Mouse (Mus musculus): ENCODE data around the gene Ndufaf8. TPM values are rescaled to one million over a fixed set of nuclear protein-coding genes. Genes with fewer than 3 reads are reported as not detected.

Gene Ndufaf8
- polyA plus RNA-seq, 1 experiment = 56.7 TPM

DNA sequence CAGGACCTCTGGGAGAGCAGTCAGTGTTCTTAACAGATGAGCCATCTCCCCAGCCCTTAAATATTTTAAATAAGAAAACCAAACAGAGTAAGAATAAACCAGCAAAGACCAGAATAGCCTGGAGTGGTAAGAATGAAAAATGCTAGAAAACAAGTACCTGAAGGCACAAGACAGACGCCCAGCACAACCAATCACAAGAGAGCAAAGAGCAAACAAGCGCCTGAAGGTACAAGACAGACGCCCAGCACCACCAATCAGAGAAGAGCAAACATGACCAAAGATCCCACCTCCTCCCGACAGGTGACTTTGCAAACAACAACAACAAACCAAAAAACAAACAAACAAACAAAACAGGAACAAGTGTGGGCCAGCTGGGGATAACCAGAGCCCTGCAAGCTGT, 44.9 kb upstream of the Ndufaf8 start:
- Histone ChIP-seq H3ac (ENCODE audit: control insufficient read depth, insufficient read length) (no peak overlapping the region), H3K4me2 (ENCODE audit: low read depth) (no peak overlapping the region), H3K27me3 (ENCODE audit: control insufficient read depth, insufficient read depth, insufficient read length) (peaks cover 35% of the 10 kb centered on the region), H3K36me3 (ENCODE audit: control insufficient read depth, insufficient read depth) (no peaks in the 10 kb centered on the region), H3K79me2 (ENCODE audit: control insufficient read depth, insufficient read depth) (no peaks in the 10 kb centered on the region), H3K4me3 (no peak overlapping the region)
- TF ChIP-seq TCF12 (IDR thresholded peaks at IDR 0.05; ENCODE audit: insufficient read depth, poor library complexity, severe bottlenecking) (no peak), POLR2AphosphoS2 (IDR thresholded peaks at IDR 0.05; ENCODE audit: insufficient read length, low read depth) (no peak), MYOD1 (IDR thresholded peaks at IDR 0.05; ENCODE audit: control insufficient read depth in 1 of 3, insufficient read length in 2 of 3, low read depth in 2 of 3) (no peak), TCF3 (IDR thresholded peaks at IDR 0.05; ENCODE audit: insufficient read length, low read depth) (no peak), USF1 (IDR thresholded peaks at IDR 0.05; ENCODE audit: low read depth) (no peak), REST (IDR thresholded peaks at IDR 0.05; ENCODE audit: insufficient read depth, insufficient read length) (no peak), POLR2A (IDR thresholded peaks at IDR 0.05; ENCODE audit: insufficient read length, low read depth) (no peak), E2F4 (IDR thresholded peaks at IDR 0.05; ENCODE audit: insufficient read depth) (no peak), SRF (IDR thresholded peaks at IDR 0.05; ENCODE audit: control insufficient read depth, insufficient read length, low read depth) (no peak), CEBPB (IDR thresholded peaks at IDR 0.05; ENCODE audit: insufficient read depth, poor library complexity, severe bottlenecking) (no peak), MAX (IDR thresholded peaks at IDR 0.05; ENCODE audit: low read depth) (no peak), MYOG (IDR thresholded peaks at IDR 0.05; ENCODE audit: control insufficient read depth in 1 of 3, insufficient read depth in 1 of 3, insufficient read length in 2 of 3, low read depth in 2 of 3) (no peak)

GRCm38 (mm10) chr11:120055953-120056732, 42.6 kb upstream of the Ndufaf8 start:
- Histone ChIP-seq H3K4me2 (ENCODE audit: low read depth) (no peak overlapping the region), H3ac (ENCODE audit: control insufficient read depth, insufficient read length) (no peak overlapping the region), H3K79me2 (ENCODE audit: control insufficient read depth, insufficient read depth) (no peaks in the 10 kb centered on the region), H3K27me3 (ENCODE audit: control insufficient read depth, insufficient read depth, insufficient read length) (peaks cover 47% of the 10 kb centered on the region), H3K36me3 (ENCODE audit: control insufficient read depth, insufficient read depth) (no peaks in the 10 kb centered on the region), H3K4me3 (no peak overlapping the region)
- TF ChIP-seq POLR2A (IDR thresholded peaks at IDR 0.05; ENCODE audit: insufficient read length, low read depth) = no peak
- no peak for TF ChIP-seq SRF (IDR thresholded peaks at IDR 0.05; ENCODE audit: control insufficient read depth, insufficient read length, low read depth)
- no peak for TF ChIP-seq MAX (IDR thresholded peaks at IDR 0.05; ENCODE audit: low read depth)
- TF ChIP-seq E2F4 (IDR thresholded peaks at IDR 0.05; ENCODE audit: insufficient read depth) = no peak
- TF ChIP-seq TCF3 (IDR thresholded peaks at IDR 0.05; ENCODE audit: insufficient read length, low read depth) = no peak
- TF ChIP-seq POLR2AphosphoS2 (IDR thresholded peaks at IDR 0.05; ENCODE audit: insufficient read length, low read depth) = no peak
- TF ChIP-seq USF1 (IDR thresholded peaks at IDR 0.05; ENCODE audit: low read depth) = no peak
- TF ChIP-seq MYOD1 (IDR thresholded peaks at IDR 0.05; ENCODE audit: control insufficient read depth in 1 of 3, insufficient read length in 2 of 3, low read depth in 2 of 3) = no peak
- no peak for TF ChIP-seq CEBPB (IDR thresholded peaks at IDR 0.05; ENCODE audit: insufficient read depth, poor library complexity, severe bottlenecking)
- no peak for TF ChIP-seq TCF12 (IDR thresholded peaks at IDR 0.05; ENCODE audit: insufficient read depth, poor library complexity, severe bottlenecking)
- no peak for TF ChIP-seq REST (IDR thresholded peaks at IDR 0.05; ENCODE audit: insufficient read depth, insufficient read length)
- TF ChIP-seq MYOG (IDR thresholded peaks at IDR 0.05; ENCODE audit: control insufficient read depth in 1 of 3, insufficient read depth in 1 of 3, insufficient read length in 2 of 3, low read depth in 2 of 3) = no peak

DNA sequence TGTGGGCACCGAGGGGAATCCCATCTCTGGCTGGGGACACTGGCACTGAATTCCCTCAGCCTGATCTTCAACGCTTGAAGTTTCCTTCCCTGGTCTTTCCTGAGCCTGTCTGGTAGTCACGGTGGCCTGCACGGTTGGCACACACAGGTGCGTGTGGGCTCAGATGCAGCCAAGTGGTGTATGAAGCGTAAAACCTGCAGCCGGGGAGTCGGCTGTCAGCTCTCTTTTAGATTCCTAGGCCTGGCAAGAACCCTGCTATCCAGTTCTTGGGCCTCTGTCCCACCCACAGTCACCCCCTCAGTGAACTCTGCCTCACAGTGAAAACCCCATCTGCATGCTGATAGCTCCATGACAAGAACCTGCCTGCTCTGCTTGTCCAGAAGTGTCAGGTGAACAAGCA, 38.1 kb upstream of the Ndufaf8 start:
- no peak overlapping the region for H3K4me3 ChIP-seq
- H3K4me2 ChIP-seq (ENCODE audit: low read depth) = no peak overlapping the region
- no peaks in the 10 kb centered on the region for H3K79me2 ChIP-seq (ENCODE audit: control insufficient read depth, insufficient read depth)
- H3K27me3 ChIP-seq (ENCODE audit: control insufficient read depth, insufficient read depth, insufficient read length) = peaks cover 36% of the 10 kb centered on the region
- no peak overlapping the region for H3ac ChIP-seq (ENCODE audit: control insufficient read depth, insufficient read length)
- H3K36me3 ChIP-seq (ENCODE audit: control insufficient read depth, insufficient read depth) = no peaks in the 10 kb centered on the region
- TF ChIP-seq MYOD1 (IDR thresholded peaks at IDR 0.05; ENCODE audit: control insufficient read depth in 1 of 3, insufficient read length in 2 of 3, low read depth in 2 of 3) = no peak
- no peak for TF ChIP-seq REST (IDR thresholded peaks at IDR 0.05; ENCODE audit: insufficient read depth, insufficient read length)
- TF ChIP-seq CEBPB (IDR thresholded peaks at IDR 0.05; ENCODE audit: insufficient read depth, poor library complexity, severe bottlenecking) = no peak
- TF ChIP-seq MYOG (IDR thresholded peaks at IDR 0.05; ENCODE audit: control insufficient read depth in 1 of 3, insufficient read depth in 1 of 3, insufficient read length in 2 of 3, low read depth in 2 of 3) = no peak
- no peak for TF ChIP-seq USF1 (IDR thresholded peaks at IDR 0.05; ENCODE audit: low read depth)
- TF ChIP-seq POLR2AphosphoS2 (IDR thresholded peaks at IDR 0.05; ENCODE audit: insufficient read length, low read depth) = no peak
- no peak for TF ChIP-seq E2F4 (IDR thresholded peaks at IDR 0.05; ENCODE audit: insufficient read depth)
- TF ChIP-seq TCF3 (IDR thresholded peaks at IDR 0.05; ENCODE audit: insufficient read length, low read depth) = no peak
- TF ChIP-seq SRF (IDR thresholded peaks at IDR 0.05; ENCODE audit: control insufficient read depth, insufficient read length, low read depth) = no peak
- TF ChIP-seq MAX (IDR thresholded peaks at IDR 0.05; ENCODE audit: low read depth) = no peak
- no peak for TF ChIP-seq TCF12 (IDR thresholded peaks at IDR 0.05; ENCODE audit: insufficient read depth, poor library complexity, severe bottlenecking)
- TF ChIP-seq POLR2A (IDR thresholded peaks at IDR 0.05; ENCODE audit: insufficient read length, low read depth) = no peak

- Histone ChIP-seq H3K36me3 (ENCODE audit: control insufficient read depth, insufficient read depth) (no peaks in the 10 kb centered on the region), H3K4me2 (ENCODE audit: low read depth) (no peak overlapping the region), H3ac (ENCODE audit: control insufficient read depth, insufficient read length) (no peak overlapping the region), H3K4me3 (no peak overlapping the region), H3K27me3 (ENCODE audit: control insufficient read depth, insufficient read depth, insufficient read length) (peaks cover 31% of the 10 kb centered on the region), H3K79me2 (ENCODE audit: control insufficient read depth, insufficient read depth) (no peaks in the 10 kb centered on the region)
- TF ChIP-seq USF1 (IDR thresholded peaks at IDR 0.05; ENCODE audit: low read depth) (no peak), POLR2AphosphoS2 (IDR thresholded peaks at IDR 0.05; ENCODE audit: insufficient read length, low read depth) (no peak), POLR2A (IDR thresholded peaks at IDR 0.05; ENCODE audit: insufficient read length, low read depth) (no peak), TCF12 (IDR thresholded peaks at IDR 0.05; ENCODE audit: insufficient read depth, poor library complexity, severe bottlenecking) (no peak), CEBPB (IDR thresholded peaks at IDR 0.05; ENCODE audit: insufficient read depth, poor library complexity, severe bottlenecking) (no peak), E2F4 (IDR thresholded peaks at IDR 0.05; ENCODE audit: insufficient read depth) (no peak), MYOD1 (IDR thresholded peaks at IDR 0.05; ENCODE audit: control insufficient read depth in 1 of 3, insufficient read length in 2 of 3, low read depth in 2 of 3) (no peak), MYOG (IDR thresholded peaks at IDR 0.05; ENCODE audit: control insufficient read depth in 1 of 3, insufficient read depth in 1 of 3, insufficient read length in 2 of 3, low read depth in 2 of 3) (no peak), MAX (IDR thresholded peaks at IDR 0.05; ENCODE audit: low read depth) (no peak), SRF (IDR thresholded peaks at IDR 0.05; ENCODE audit: control insufficient read depth, insufficient read length, low read depth) (no peak), TCF3 (IDR thresholded peaks at IDR 0.05; ENCODE audit: insufficient read length, low read depth) (no peak), REST (IDR thresholded peaks at IDR 0.05; ENCODE audit: insufficient read depth, insufficient read length) (no peak)
These were observed 35.4 kb upstream of the Ndufaf8 start for GRCm38 (mm10) chr11:120063326-120063725.
